23 mouse cellular contexts compared by ENCODE assay signal in genomic region chr5:110860445-110860844, GRCm38 (mm10). TPM values are rescaled to one million over a fixed set of nuclear protein-coding genes. Genes with fewer than 3 reads are reported as not detected.
DNase-seq lines count a peak whose midpoint lies in the region; ATAC-seq and TF ChIP-seq lines count a peak whose summit lies in the region.
"Had no signal": no experiment of that assay in that cellular context is flagged by ENCODE, and none has a peak within 500 bp of the region (broad histone marks: within the 10 kb centered on the region; RNA-seq: fewer than 3 reads in every experiment).

No protein-coding gene starts in this region.

- 0 out of 2 replicates have a peak overlapping the region, but pooled peaks have one; percentile 68 for H3K27ac ChIP-seq in forebrain, postnatal 0 days (ENCODE audit: low read depth, low read length)
- H3K27ac ChIP-seq in forebrain, embryonic 12.5 days: no peak overlapping the region
- H3K27ac ChIP-seq in heart, embryonic 15.5 days: peak overlapping the region; percentile 85; the same call in 1 of the 2 replicates
- H3K27ac ChIP-seq in kidney, adult 2 months (ENCODE audit: insufficient read depth, low read depth, low read length): peak overlapping the region; percentile 84
- peak overlapping the region; percentile 81 for H3K27ac ChIP-seq in neural tube, embryonic 15.5 days (replicated peaks)
- H3K27ac ChIP-seq: liver, embryonic 12.5 days; neural tube, embryonic 12.5 days had no signal

- H3K36me3 ChIP-seq in forebrain, postnatal 0 days (ENCODE audit: insufficient read depth): no peaks in the 10 kb centered on the region
- H3K36me3 ChIP-seq in forebrain, embryonic 12.5 days (replicated peaks): peaks cover 53% of the 10 kb centered on the region
- H3K36me3 ChIP-seq in heart, embryonic 15.5 days: peaks cover 9% of the 10 kb centered on the region; the same call in 1 of the 2 replicates
- no peaks in the 10 kb centered on the region for H3K36me3 ChIP-seq in kidney, adult 2 months (ENCODE audit: control insufficient read depth, insufficient read depth, low read length)
- H3K36me3 ChIP-seq in neural tube, embryonic 15.5 days: no peaks in the 10 kb centered on the region
- H3K36me3 ChIP-seq: midbrain, embryonic 13.5 days; neural tube, embryonic 12.5 days had no signal

- no peak overlapping the region for H3K4me2 ChIP-seq in forebrain, postnatal 0 days (ENCODE audit: low read depth)
- H3K4me2 ChIP-seq in forebrain, embryonic 12.5 days: no peak overlapping the region
- no peak overlapping the region for H3K4me2 ChIP-seq in heart, embryonic 15.5 days
- H3K4me2 ChIP-seq in neural tube, embryonic 15.5 days: no peak overlapping the region
- H3K4me2 ChIP-seq: heart, embryonic 12.5 days; liver, embryonic 12.5 days; midbrain, embryonic 13.5 days; neural tube, embryonic 12.5 days had no signal

- H3K4me1 ChIP-seq in forebrain, postnatal 0 days (ENCODE audit: insufficient read depth): no peaks in the 10 kb centered on the region
- no peaks in the 10 kb centered on the region for H3K4me1 ChIP-seq in forebrain, embryonic 12.5 days
- H3K4me1 ChIP-seq in heart, embryonic 15.5 days (replicated peaks): peaks cover 10% of the 10 kb centered on the region
- H3K4me1 ChIP-seq in kidney, adult 2 months (ENCODE audit: control insufficient read depth, insufficient read depth, low read length): no peaks in the 10 kb centered on the region; the same call in 1 of the 2 replicates
- peaks cover 6% of the 10 kb centered on the region; the same call in 1 of the 2 replicates for H3K4me1 ChIP-seq in neural tube, embryonic 15.5 days
- H3K4me1 ChIP-seq: midbrain, embryonic 13.5 days; neural tube, embryonic 12.5 days had no signal

- H3K9me3 ChIP-seq in forebrain, postnatal 0 days (ENCODE audit: low read length): no peaks in the 10 kb centered on the region
- no peaks in the 10 kb centered on the region for H3K9me3 ChIP-seq in forebrain, embryonic 12.5 days
- no peaks in the 10 kb centered on the region for H3K9me3 ChIP-seq in heart, embryonic 15.5 days (replicated peaks)
- H3K9me3 ChIP-seq in neural tube, embryonic 15.5 days (replicated peaks): no peaks in the 10 kb centered on the region
- H3K9me3 ChIP-seq: heart, embryonic 12.5 days; liver, embryonic 12.5 days; midbrain, embryonic 13.5 days; neural tube, embryonic 12.5 days had no signal

- no peak for TF ChIP-seq POLR2A in kidney, adult 2 months (IDR thresholded peaks at IDR 0.05; ENCODE audit: low read depth, low read length)

- no peaks in the 10 kb centered on the region for H3K27me3 ChIP-seq in forebrain, postnatal 0 days (ENCODE audit: insufficient read depth, low read length)
- no peaks in the 10 kb centered on the region for H3K27me3 ChIP-seq in forebrain, embryonic 12.5 days
- no peaks in the 10 kb centered on the region for H3K27me3 ChIP-seq in heart, embryonic 15.5 days
- no peaks in the 10 kb centered on the region for H3K27me3 ChIP-seq in kidney, adult 2 months (replicated peaks; ENCODE audit: control insufficient read depth, insufficient read depth, low read length)
- H3K27me3 ChIP-seq in neural tube, embryonic 15.5 days (replicated peaks): no peaks in the 10 kb centered on the region
- H3K27me3 ChIP-seq: heart, embryonic 12.5 days; liver, embryonic 12.5 days; midbrain, embryonic 13.5 days; neural tube, embryonic 12.5 days had no signal

- no peak for TF ChIP-seq CTCF in forebrain, postnatal 0 days (IDR thresholded peaks at IDR 0.05; ENCODE audit: low read depth)
- no peak for TF ChIP-seq CTCF in kidney, adult 2 months (conservative IDR thresholded peaks at IDR 0.05; ENCODE audit: insufficient read depth, insufficient read length, low read depth, low read length)

- no peak for ATAC-seq in forebrain, postnatal 0 days
- no peak for ATAC-seq in forebrain, embryonic 12.5 days (ENCODE audit: low FRiP score)
- no peak for ATAC-seq in heart, embryonic 15.5 days (replicated peaks; ENCODE audit: insufficient number of reproducible peaks, insufficient read depth, low FRiP score, low read depth)
- no peak for ATAC-seq in neural tube, embryonic 15.5 days (ENCODE audit: low FRiP score)
- ATAC-seq: forebrain, embryonic 14.5 days; intestine, postnatal 0 days; liver, embryonic 12.5 days; midbrain, embryonic 13.5 days had no signal

- no peak overlapping the region for H3K9ac ChIP-seq in forebrain, postnatal 0 days
- no peak overlapping the region for H3K9ac ChIP-seq in forebrain, embryonic 12.5 days
- no peak overlapping the region for H3K9ac ChIP-seq in heart, embryonic 15.5 days
- no peak overlapping the region for H3K9ac ChIP-seq in neural tube, embryonic 15.5 days (replicated peaks)
- H3K9ac ChIP-seq: liver, embryonic 12.5 days; midbrain, embryonic 13.5 days; neural tube, embryonic 12.5 days had no signal

- H3K4me3 ChIP-seq in forebrain, postnatal 0 days (ENCODE audit: low read depth, low read length): no peak overlapping the region
- no peak overlapping the region for H3K4me3 ChIP-seq in forebrain, embryonic 12.5 days (replicated peaks)
- H3K4me3 ChIP-seq in heart, embryonic 15.5 days: no peak overlapping the region
- H3K4me3 ChIP-seq in kidney, adult 2 months (ENCODE audit: insufficient read depth, low read depth, low read length): no peak overlapping the region
- H3K4me3 ChIP-seq in neural tube, embryonic 15.5 days (replicated peaks): no peak overlapping the region
- H3K4me3 ChIP-seq: heart, embryonic 12.5 days; liver, embryonic 12.5 days; midbrain, embryonic 13.5 days; neural tube, embryonic 12.5 days had no signal

- 82% methylated on average over 5 of the region's 5 CpGs for WGBS in forebrain, postnatal 0 days
- WGBS in forebrain, embryonic 12.5 days: 91% methylated on average over 5 of the region's 5 CpGs
- 81% methylated on average over 5 of the region's 5 CpGs for WGBS in heart, embryonic 15.5 days
- 79% methylated on average over 5 of the region's 5 CpGs for WGBS in kidney, adult 2 months
- WGBS in neural tube, embryonic 15.5 days: 96% methylated on average over 5 of the region's 5 CpGs

- no peak for DNase-seq in forebrain, postnatal 0 days
- DNase-seq in heart, adult 18-20 months: no peak
- DNase-seq in kidney, adult 2 months: peak; percentile 9
- no peak for DNase-seq in kidney, postnatal 4 days
- no peak for DNase-seq in neural tube, embryonic 10.5 days (ENCODE audit: extremely low spot score, low spot score)
- DNase-seq: adrenal gland, postnatal 10 days; cerebellum, adult 2 months; cerebellum, postnatal 25 days; gastrocnemius, postnatal 14 days; lung, adult 2 months; retina, postnatal 1 day; right cerebral cortex, postnatal 25 days; spleen, adult 18-20 months; thymus, postnatal 14 days had no signal

RNA-seq across cellular contexts. Expression of gene Ttc28, which starts 19.2 kb away (rescaled TPM):
- total RNA-seq in forebrain, postnatal 0 days (2014; rRNA removed): 50.4 and 58.2 TPM in 2 replicates
- polyA plus RNA-seq in forebrain, postnatal 0 days (2015; fragmentation: Nextera tagmentation; extraction: Ambion mirVana): 12.6 and 14.5 TPM in 2 replicates
- 22.5 and 23.1 TPM in 2 replicates for polyA plus RNA-seq in forebrain, embryonic 12.5 days (2016; fragmentation: Nextera tagmentation; extraction: Ambion mirVana)
- 5.8 and 7.1 TPM in 2 replicates for polyA plus RNA-seq in heart, embryonic 15.5 days (2015; fragmentation: Nextera tagmentation; extraction: Ambion mirVana)
- 10 to 100 TPM; 12.4 to 13.0 TPM for total RNA-seq in heart, adult 18-20 months (2021)
- polyA plus RNA-seq in kidney, adult 2 months (2012; rRNA removed): 6.6 TPM in 2 replicates
- 18.3 and 18.8 TPM in 2 replicates for polyA plus RNA-seq in neural tube, embryonic 15.5 days (2015; fragmentation: Nextera tagmentation; extraction: Ambion mirVana)

RNA-seq across cellular contexts. Expression of gene Chek2, which starts 20.7 kb away (rescaled TPM):
- 2.9 and 3.8 TPM in 2 replicates for total RNA-seq in forebrain, postnatal 0 days (2014; rRNA removed)
- polyA plus RNA-seq in forebrain, postnatal 0 days (2015; fragmentation: Nextera tagmentation; extraction: Ambion mirVana): 3.4 and 4.3 TPM in 2 replicates
- polyA plus RNA-seq in forebrain, embryonic 12.5 days (2016; fragmentation: Nextera tagmentation; extraction: Ambion mirVana): 29.2 and 34.5 TPM in 2 replicates
- 12.9 and 17.4 TPM in 2 replicates for polyA plus RNA-seq in heart, embryonic 15.5 days (2015; fragmentation: Nextera tagmentation; extraction: Ambion mirVana)
- total RNA-seq in heart, adult 18-20 months (2021): 1 to 10 TPM; 2.1 to 2.3 TPM
- 4.5 and 5.4 TPM in 2 replicates for polyA plus RNA-seq in kidney, adult 2 months (2012; rRNA removed)
- polyA plus RNA-seq in neural tube, embryonic 15.5 days (2015; fragmentation: Nextera tagmentation; extraction: Ambion mirVana): 6.0 and 13.2 TPM in 2 replicates

RNA-seq across cellular contexts. Expression of gene Hscb, which starts 20.9 kb away (rescaled TPM):
- total RNA-seq in forebrain, postnatal 0 days (2014; rRNA removed): 10.8 and 16.0 TPM in 2 replicates
- 11.2 and 11.9 TPM in 2 replicates for polyA plus RNA-seq in forebrain, postnatal 0 days (2015; fragmentation: Nextera tagmentation; extraction: Ambion mirVana)
- polyA plus RNA-seq in forebrain, embryonic 12.5 days (2016; fragmentation: Nextera tagmentation; extraction: Ambion mirVana): 19.4 and 20.6 TPM in 2 replicates
- 23.1 and 26.7 TPM in 2 replicates for polyA plus RNA-seq in heart, embryonic 15.5 days (2015; fragmentation: Nextera tagmentation; extraction: Ambion mirVana)
- 10 to 100 TPM; 16.4 to 21.0 TPM for total RNA-seq in heart, adult 18-20 months (2021)
- 29.6 and 31.3 TPM in 2 replicates for polyA plus RNA-seq in kidney, adult 2 months (2012; rRNA removed)
- 10.8 and 15.9 TPM in 2 replicates for polyA plus RNA-seq in neural tube, embryonic 15.5 days (2015; fragmentation: Nextera tagmentation; extraction: Ambion mirVana)

RNA-seq across cellular contexts. Expression of gene Ulk1, which starts 50.5 kb away (rescaled TPM):
- 49.8 and 65.9 TPM in 2 replicates for total RNA-seq in forebrain, postnatal 0 days (2014; rRNA removed)
- polyA plus RNA-seq in forebrain, postnatal 0 days (2015; fragmentation: Nextera tagmentation; extraction: Ambion mirVana): 16.8 and 20.8 TPM in 2 replicates
- 33.8 and 34.2 TPM in 2 replicates for polyA plus RNA-seq in forebrain, embryonic 12.5 days (2016; fragmentation: Nextera tagmentation; extraction: Ambion mirVana)
- 9.2 and 15.9 TPM in 2 replicates for polyA plus RNA-seq in heart, embryonic 15.5 days (2015; fragmentation: Nextera tagmentation; extraction: Ambion mirVana)
- 10 to 100 TPM; 66.3 to 78.1 TPM for total RNA-seq in heart, adult 18-20 months (2021)
- 43.7 and 44.0 TPM in 2 replicates for polyA plus RNA-seq in kidney, adult 2 months (2012; rRNA removed)
- 24.3 and 27.0 TPM in 2 replicates for polyA plus RNA-seq in neural tube, embryonic 15.5 days (2015; fragmentation: Nextera tagmentation; extraction: Ambion mirVana)
